Mouse (Mus musculus) embryonic facial prominence, embryonic 10.5 days (tissue): ENCODE data around the gene Tmem185b. TPM values are rescaled to one million over a fixed set of nuclear protein-coding genes. Genes with fewer than 3 reads are reported as not detected.
A peak's percentile ranks its signal among the peaks of the same experiment; 100 is the strongest.

Source experiments
- DNase-seq: peaks from one replicate; pipeline ENCODE4 v3.0.0-alpha.2; 2017; ENCODE audit warnings: low spot score
- H3K27ac ChIP-seq: fragments of 300-500 bp; sonication (generic); replicated peaks from 2 replicates; pipeline ENCODE4 v1.5.1; 2016; ENCODE audit warnings: mild to moderate bottlenecking
- H3K27me3 ChIP-seq: fragments of 300-500 bp; sonication (generic); replicated peaks from 2 replicates; pipeline ENCODE4 v1.6.1; 2016; ENCODE audit warnings: low read depth, mild to moderate bottlenecking; ENCODE audit not compliant: poor library complexity, severe bottlenecking
- H3K36me3 ChIP-seq: fragments of 300-500 bp; sonication (generic); replicated peaks from 2 replicates; pipeline ENCODE4 v1.6.1; 2016; ENCODE audit warnings: mild to moderate bottlenecking, moderate library complexity
- H3K4me1 ChIP-seq: fragments of 300-500 bp; sonication (generic); 2 replicates; pipeline ENCODE4 v1.6.1; 2016
- H3K4me3 ChIP-seq: fragments of 300-500 bp; sonication (generic); 2 replicates; pipeline ENCODE4 v1.5.1; 2016; ENCODE audit warnings: mild to moderate bottlenecking, moderate library complexity
- H3K9me3 ChIP-seq: fragments of 300-500 bp; sonication (generic); 2 replicates; pipeline ENCODE4 v1.6.1; 2016; ENCODE audit warnings: mild to moderate bottlenecking
- WGBS: fragments of 180-500 bp; shearing (Covaris S2); methylation state at CpG from one replicate; pipeline ENCODE4 v1.1.7; 2016; 5-methylcytosine and 5-hydroxymethylcytosine counted together
- polyA plus RNA-seq: library from polyadenylated mRNA; unstranded; fragments of >200 nt; fragmentation: Nextera tagmentation; extraction: Ambion mirVana; gene quantifications from 2 replicates; pipeline ENCODE4 v1.2.1, GENCODE M21; 2016

The Tmem185b gene
- polyA plus RNA-seq, 1 experiment from 2014 or later = 20.7 TPM

DNA sequence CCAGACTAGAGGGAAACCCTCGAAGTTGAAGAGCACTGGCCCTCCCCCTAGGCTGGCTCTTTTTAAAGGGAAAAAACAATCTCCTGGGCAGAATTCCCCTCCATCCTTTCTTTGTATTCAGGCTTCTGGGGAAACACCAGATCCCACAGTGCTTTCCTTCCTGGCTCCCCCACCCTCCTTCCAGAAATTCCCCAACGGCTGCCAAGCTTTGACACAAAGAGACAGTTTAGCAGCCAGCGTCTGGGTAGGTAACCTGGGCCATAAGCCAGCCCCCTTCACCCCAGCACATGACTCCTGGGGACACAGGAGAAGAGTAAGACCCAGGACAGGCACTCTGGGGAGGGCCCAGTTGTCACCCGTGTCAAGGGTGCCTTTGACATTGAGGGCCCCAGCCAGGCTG is 17.4 kb upstream of the Tmem185b start:
- WGBS = 56% methylated on average over 4 of the region's 4 CpGs
- no peak for DNase-seq
- no peaks in the 10 kb centered on the region for H3K36me3 ChIP-seq
- peaks cover 37% of the 10 kb centered on the region for H3K4me1 ChIP-seq
- H3K27ac ChIP-seq = peak overlapping the region; percentile 54; the same call in 1 of the 2 replicates
- peaks cover 28% of the 10 kb centered on the region for H3K27me3 ChIP-seq
- no peaks in the 10 kb centered on the region for H3K9me3 ChIP-seq
- no peak overlapping the region for H3K4me3 ChIP-seq

DNA sequence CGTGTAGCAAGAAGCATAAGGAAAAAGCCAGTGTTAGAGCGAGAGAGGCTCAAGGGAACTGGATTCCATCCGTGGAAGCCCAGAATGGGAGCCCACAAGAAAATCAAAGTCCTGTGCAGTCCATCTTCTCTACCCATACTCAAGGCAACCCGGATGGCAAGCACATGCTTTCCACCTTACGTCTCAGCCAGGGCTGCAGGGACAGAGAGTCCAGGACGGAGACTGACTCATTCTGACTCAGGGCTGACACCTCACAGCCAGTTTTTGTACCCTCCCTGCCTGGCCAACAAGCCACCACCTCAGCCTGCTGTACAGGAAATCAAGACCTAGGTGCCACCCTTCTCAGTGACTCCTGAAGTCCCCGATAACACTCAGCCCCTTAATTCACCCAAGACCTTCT is 16.5 kb upstream of the Tmem185b start:
- Histone ChIP-seq H3K27ac (no peak overlapping the region), H3K4me3 (no peak overlapping the region), H3K36me3 (no peaks in the 10 kb centered on the region), H3K4me1 (peaks cover 31% of the 10 kb centered on the region), H3K9me3 (no peaks in the 10 kb centered on the region), H3K27me3 (peaks cover 28% of the 10 kb centered on the region)
- whole genome bisulfite sequencing = 85% methylated on average over 7 of the region's 7 CpGs
- DNase-seq = no peak

DNA sequence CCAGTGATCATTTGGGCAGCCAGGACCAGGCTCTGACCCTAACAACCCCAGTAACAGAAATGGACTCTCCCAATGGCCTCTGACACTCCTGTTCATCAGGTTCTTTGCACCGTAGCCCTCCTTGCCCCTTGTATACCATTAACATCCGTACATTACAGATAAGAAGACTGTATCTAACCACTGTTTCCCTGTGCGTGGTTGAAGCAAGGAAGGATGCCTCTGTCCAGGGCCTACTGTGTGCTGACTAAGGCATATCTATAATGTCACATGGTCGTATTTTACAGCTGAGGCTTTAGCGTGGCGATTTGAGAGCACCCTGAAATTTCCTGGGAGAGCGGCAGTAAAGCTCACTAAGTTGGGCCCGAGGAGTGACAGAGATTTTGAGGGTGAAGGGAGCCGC is 15.6 kb upstream of the Tmem185b start:
- Histone ChIP-seq H3K27ac (peak overlapping the region; percentile 15; the same call in 1 of the 2 replicates), H3K4me3 (no peak overlapping the region), H3K9me3 (no peaks in the 10 kb centered on the region), H3K36me3 (no peaks in the 10 kb centered on the region), H3K27me3 (peaks cover 27% of the 10 kb centered on the region), H3K4me1 (peaks cover 24% of the 10 kb centered on the region)
- DNase-seq = no peak
- WGBS = 66% methylated on average over 9 of the region's 9 CpGs

DNA sequence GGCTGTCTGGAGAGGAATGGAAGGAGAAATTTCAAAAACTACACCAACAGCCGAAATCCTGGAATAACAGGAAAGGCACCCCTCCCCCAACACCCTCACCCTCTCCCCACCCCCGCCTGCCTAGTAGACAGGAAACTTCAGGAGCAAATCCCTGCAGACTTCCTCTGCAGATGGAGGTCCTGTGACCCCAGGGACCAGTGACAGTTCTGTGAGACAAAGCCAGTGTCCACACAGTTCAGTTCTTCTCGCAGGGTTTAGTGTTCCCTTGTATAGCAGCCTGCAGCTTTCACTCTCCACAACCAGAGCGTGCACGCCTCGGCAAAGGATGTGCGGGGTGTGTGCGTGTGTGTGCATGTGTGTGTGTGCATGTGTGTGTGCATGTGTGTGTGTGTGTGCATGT is 15.1 kb upstream of the Tmem185b start:
- Histone ChIP-seq H3K36me3 (no peaks in the 10 kb centered on the region), H3K27me3 (peaks cover 22% of the 10 kb centered on the region), H3K4me3 (no peak overlapping the region), H3K27ac (peak overlapping the region; percentile 15; the same call in 1 of the 2 replicates), H3K9me3 (no peaks in the 10 kb centered on the region), H3K4me1 (peaks cover 21% of the 10 kb centered on the region)
- WGBS = 60% methylated on average over 8 of the region's 8 CpGs
- DNase-seq = peak; percentile 32

DNA sequence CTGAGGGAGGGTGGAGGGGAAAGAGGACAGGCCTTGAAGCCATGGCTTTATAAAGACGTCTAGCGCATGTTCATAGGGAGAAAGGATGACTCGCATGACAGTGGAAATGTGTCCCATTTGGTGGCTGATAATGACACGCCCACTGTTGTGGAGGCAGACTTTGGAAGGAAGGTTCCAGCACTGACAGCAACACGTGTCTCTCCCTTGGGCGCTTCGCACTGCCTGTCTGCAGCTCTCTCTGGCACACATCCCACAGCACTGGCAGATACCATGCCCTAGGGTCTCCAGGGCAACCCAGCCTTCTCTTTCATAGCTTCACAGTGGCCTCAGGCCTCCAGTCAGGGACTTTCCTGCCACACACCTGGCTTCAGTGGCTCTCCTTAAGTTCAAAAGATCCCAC is 7.9 kb upstream of the Tmem185b start:
- no peak overlapping the region for H3K4me3 ChIP-seq
- no peak overlapping the region for H3K27ac ChIP-seq
- H3K27me3 ChIP-seq = no peaks in the 10 kb centered on the region
- H3K36me3 ChIP-seq = no peaks in the 10 kb centered on the region
- H3K9me3 ChIP-seq = no peaks in the 10 kb centered on the region
- no peak for DNase-seq
- H3K4me1 ChIP-seq = no peaks in the 10 kb centered on the region
- WGBS = 89% methylated on average over 7 of the region's 7 CpGs

DNA sequence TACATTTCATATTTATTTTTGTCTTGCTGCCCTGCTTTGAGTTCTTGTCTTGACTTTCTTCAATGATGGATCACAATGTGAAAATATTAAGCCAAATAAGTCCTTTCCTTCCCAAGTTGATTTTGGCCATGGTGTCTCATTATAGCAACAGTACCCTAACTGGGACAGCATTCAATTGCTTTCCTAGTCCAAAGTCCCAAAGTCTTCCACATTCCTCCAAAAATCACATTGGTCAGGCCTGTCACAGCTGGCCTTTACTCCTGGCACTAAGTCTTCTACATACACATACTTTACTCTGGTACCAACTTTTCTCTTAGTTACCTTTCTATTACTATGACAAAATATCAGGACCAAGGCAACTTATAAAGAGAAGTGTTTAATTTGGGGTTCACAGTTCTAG is 7.2 kb upstream of the Tmem185b start:
- no peaks in the 10 kb centered on the region for H3K36me3 ChIP-seq
- no peak overlapping the region for H3K27ac ChIP-seq
- DNase-seq = no peak
- H3K4me1 ChIP-seq = no peaks in the 10 kb centered on the region; the same call in 1 of the 2 replicates
- H3K4me3 ChIP-seq = no peak overlapping the region
- no peaks in the 10 kb centered on the region for H3K9me3 ChIP-seq
- H3K27me3 ChIP-seq = no peaks in the 10 kb centered on the region

DNA sequence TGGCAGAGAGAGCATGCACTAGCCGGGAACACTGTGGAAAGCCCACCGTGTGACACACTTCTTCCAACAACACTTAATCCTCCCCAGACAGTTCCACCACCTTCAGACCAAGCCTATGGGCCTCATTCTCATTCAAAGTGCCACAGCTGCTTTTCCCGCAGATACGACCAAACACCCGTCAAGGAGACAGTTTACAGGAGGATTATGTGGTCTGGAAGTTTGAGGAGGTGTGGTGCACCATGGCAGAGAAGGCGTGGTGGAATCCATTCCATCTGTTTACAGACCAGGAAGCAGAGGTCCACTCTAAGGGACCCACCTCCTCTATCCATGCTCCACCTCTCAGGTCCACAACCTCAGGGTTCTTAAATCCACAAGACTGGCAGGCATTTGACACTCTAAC is 6.7 kb upstream of the Tmem185b start:
- DNase-seq = no peak
- no peaks in the 10 kb centered on the region for H3K36me3 ChIP-seq
- H3K4me1 ChIP-seq = no peaks in the 10 kb centered on the region; the same call in 1 of the 2 replicates
- 81% methylated on average over 6 of the region's 6 CpGs for WGBS
- H3K9me3 ChIP-seq = no peaks in the 10 kb centered on the region
- no peak overlapping the region for H3K4me3 ChIP-seq
- no peaks in the 10 kb centered on the region for H3K27me3 ChIP-seq
- H3K27ac ChIP-seq = no peak overlapping the region

DNA sequence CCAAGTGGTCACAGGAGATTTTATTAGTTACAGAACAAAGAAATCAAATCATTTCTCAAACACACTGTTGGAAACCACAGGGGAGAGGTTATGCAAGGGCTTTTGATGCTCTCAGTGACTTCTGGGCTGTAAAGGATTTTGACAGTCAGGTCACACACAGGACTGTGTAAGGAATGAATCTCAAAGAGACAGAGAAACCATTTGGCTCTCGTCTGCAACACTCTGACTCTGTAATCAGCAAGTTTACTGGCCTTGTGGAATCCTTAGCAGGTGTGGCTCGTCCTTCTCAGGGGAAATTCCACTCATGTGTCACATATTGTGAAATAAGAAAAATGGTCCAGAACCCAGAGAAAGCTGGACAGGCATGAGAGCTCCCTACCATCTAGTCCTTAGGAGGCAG is 4.9 kb upstream of the Tmem185b start:
- no peak overlapping the region for H3K4me3 ChIP-seq
- H3K4me1 ChIP-seq = peaks cover 14% of the 10 kb centered on the region
- H3K27me3 ChIP-seq = no peaks in the 10 kb centered on the region
- H3K36me3 ChIP-seq = no peaks in the 10 kb centered on the region
- 66% methylated on average over 2 of the region's 2 CpGs for WGBS
- H3K9me3 ChIP-seq = no peaks in the 10 kb centered on the region
- DNase-seq = no peak
- no peak overlapping the region for H3K27ac ChIP-seq

DNA sequence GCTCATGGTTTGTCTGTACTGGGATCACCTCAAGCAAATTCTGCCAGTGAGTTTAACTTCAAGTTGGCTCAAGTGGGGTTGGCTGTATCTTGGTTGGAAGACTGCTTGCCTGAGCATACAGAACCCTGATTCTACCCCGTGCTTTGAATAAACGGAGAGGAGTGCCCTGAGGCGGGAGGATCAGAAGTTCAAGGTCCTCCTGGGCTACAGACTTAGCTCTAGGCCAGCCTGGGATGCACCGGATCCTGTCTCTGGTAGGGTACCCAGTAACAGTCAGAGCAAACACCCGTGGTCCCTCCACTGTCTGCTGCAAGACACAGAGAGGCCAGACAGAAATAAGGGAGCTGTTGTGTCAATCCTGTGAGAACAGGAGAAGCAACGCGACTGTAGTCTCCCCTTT is 4.3 kb upstream of the Tmem185b start:
- H3K36me3 ChIP-seq = peaks cover 2% of the 10 kb centered on the region
- no peaks in the 10 kb centered on the region for H3K27me3 ChIP-seq
- whole genome bisulfite sequencing = 81% methylated on average over 7 of the region's 7 CpGs
- peaks cover 2% of the 10 kb centered on the region for H3K9me3 ChIP-seq
- H3K27ac ChIP-seq = no peak overlapping the region
- no peak overlapping the region for H3K4me3 ChIP-seq
- peaks cover 21% of the 10 kb centered on the region for H3K4me1 ChIP-seq
- no peak for DNase-seq

DNA sequence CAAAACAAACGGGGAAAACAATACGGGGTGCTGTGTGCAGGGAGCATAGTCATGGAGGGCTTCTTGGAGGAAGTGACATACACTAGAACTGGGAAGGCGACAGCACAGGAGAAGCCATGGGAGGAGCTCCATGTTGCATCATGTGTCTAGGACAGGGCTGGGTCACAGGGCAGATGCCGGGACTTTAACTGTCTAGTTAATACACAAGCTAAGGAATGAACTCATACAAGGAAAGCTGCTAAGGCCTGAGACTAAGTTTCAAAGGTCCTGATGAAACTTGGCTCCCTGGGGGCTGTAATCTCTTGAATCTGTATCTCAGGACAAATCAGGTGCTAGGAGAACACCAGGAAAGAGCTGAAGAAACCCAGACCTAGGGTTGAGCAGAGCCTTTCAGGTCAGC is 3.2 kb upstream of the Tmem185b start:
- Histone ChIP-seq H3K4me3 (no peak overlapping the region), H3K4me1 (peaks cover 24% of the 10 kb centered on the region), H3K27me3 (no peaks in the 10 kb centered on the region), H3K9me3 (peaks cover 12% of the 10 kb centered on the region), H3K27ac (no peak overlapping the region), H3K36me3 (peaks cover 13% of the 10 kb centered on the region)
- DNase-seq = no peak
- WGBS = 85% methylated on average over 4 of the region's 4 CpGs

DNA sequence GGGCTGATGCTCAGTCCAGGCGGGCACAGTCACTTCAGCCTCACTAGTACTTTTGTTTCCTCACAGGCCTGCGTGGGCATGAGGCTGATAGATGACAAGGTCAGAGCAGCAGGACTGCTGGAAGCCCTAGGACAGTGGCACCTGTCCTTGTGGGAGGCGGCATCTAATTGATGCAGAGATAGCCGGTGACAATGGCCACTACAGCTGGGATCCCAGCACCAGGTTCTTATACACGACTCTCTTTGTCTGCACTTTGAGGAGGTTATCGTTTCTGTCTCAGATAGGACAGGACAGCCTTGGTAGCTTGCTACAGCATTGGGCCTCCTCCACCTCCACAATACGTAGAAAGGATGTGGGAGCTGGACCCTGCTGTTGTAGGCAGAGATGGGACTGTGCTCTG is 2.6 kb upstream of the Tmem185b start:
- DNase-seq = no peak
- H3K4me1 ChIP-seq = peaks cover 24% of the 10 kb centered on the region
- H3K36me3 ChIP-seq = peaks cover 19% of the 10 kb centered on the region
- 84% methylated on average over 7 of the region's 7 CpGs for WGBS
- H3K9me3 ChIP-seq = peaks cover 15% of the 10 kb centered on the region
- H3K27ac ChIP-seq = no peak overlapping the region
- no peaks in the 10 kb centered on the region for H3K27me3 ChIP-seq
- H3K4me3 ChIP-seq = no peak overlapping the region

DNA sequence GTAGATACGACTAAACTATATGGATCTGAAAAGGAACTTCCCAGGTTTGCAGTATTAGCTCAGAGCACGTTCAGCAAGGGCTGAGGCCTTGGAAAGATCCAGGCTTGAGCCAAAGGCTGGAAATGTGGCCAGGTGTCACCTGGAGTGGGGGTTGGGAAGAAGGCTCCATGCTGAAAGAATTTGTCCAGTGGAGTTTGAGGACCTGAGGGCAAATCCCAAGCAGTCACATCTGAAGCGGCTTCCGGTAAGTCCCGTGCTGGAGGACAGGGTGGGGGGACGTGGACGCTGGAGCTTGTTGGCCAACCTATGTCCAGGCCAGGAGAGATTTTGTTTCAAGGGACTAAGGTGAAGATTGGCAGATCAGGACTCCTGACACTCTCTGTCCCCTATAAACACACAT is 2.1 kb upstream of the Tmem185b start:
- H3K27ac ChIP-seq = no peak overlapping the region
- no peak overlapping the region for H3K4me3 ChIP-seq
- H3K36me3 ChIP-seq = peaks cover 24% of the 10 kb centered on the region
- WGBS = 80% methylated on average over 7 of the region's 7 CpGs
- no peaks in the 10 kb centered on the region for H3K27me3 ChIP-seq
- H3K9me3 ChIP-seq = peaks cover 19% of the 10 kb centered on the region
- DNase-seq = no peak
- peaks cover 24% of the 10 kb centered on the region for H3K4me1 ChIP-seq

DNA sequence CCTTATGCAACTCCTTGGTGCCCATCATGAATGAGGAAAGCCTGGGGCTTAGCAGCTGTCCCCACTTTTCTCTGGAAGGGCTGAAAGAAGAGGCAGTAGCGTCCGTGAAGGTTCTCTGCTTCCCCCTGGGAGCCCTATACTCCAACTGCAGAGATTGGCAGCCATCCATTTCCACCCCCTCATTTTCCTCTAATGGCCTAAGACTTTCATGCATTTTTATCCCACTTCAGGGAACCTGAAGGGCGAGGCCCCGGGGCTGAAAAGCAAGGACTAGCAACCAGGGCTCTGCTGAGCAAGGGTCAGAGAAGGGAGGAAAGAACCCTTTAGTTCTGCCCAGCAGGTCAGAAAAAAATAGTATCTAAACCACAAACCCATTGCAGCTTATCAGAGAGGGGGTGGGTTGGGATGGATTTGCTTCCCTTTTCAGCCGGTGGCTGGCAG is 936 bp upstream of the Tmem185b start:
- 27% methylated on average over 5 of the region's 5 CpGs for WGBS
- Histone ChIP-seq H3K4me1 (peaks cover 24% of the 10 kb centered on the region), H3K36me3 (peaks cover 36% of the 10 kb centered on the region), H3K27me3 (no peaks in the 10 kb centered on the region), H3K4me3 (peak overlapping the region; percentile 69), H3K27ac (no peak overlapping the region; the same call in 1 of the 2 replicates), H3K9me3 (peaks cover 24% of the 10 kb centered on the region)
- DNase-seq = no peak

DNA sequence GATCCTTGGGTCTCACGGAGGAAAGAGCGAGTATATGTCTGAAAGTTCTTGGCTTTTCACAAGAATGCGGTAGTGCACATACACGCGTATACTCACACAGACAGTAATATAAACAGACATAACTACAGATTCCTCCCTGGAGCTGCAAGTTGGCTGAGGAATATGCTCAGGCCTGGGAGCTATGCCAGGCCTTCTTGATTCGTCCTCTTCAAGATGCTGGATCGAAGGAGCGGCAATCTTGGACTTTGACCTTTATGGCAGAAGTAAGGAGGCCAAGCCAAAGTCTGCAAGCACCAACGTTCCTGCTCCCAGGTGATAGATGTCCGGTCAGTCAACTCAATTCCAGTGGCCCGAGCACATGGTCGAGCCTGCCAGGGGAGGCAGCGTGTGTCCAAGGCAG is 5.0 kb downstream of the Tmem185b start:
- DNase-seq = no peak
- peaks cover 10% of the 10 kb centered on the region for H3K4me1 ChIP-seq
- H3K9me3 ChIP-seq = peaks cover 24% of the 10 kb centered on the region
- 93% methylated on average over 13 of the region's 13 CpGs for WGBS
- H3K36me3 ChIP-seq = peaks cover 39% of the 10 kb centered on the region
- H3K4me3 ChIP-seq = no peak overlapping the region
- no peaks in the 10 kb centered on the region for H3K27me3 ChIP-seq
- H3K27ac ChIP-seq = no peak overlapping the region
